Mouse (Mus musculus): ENCODE measurements around the gene Zmat5.

The Zmat5 gene

GRCm38 (mm10) chr11:4734179-4734578 lies 29.7 kb downstream of the Zmat5 start:
- DNase-seq (ENCODE audit: low read depth, low spot score) = no peak

- DNase-seq (ENCODE audit: low read depth, low spot score) = no peak
Observed at GRCm38 (mm10) chr11:4736355-4736754, 31.9 kb downstream of the Zmat5 start.

GRCm38 (mm10) chr11:4737682-4738081 lies 33.2 kb downstream of the Zmat5 start:
- DNase-seq (ENCODE audit: low read depth, low spot score) = no peak

GRCm38 (mm10) chr11:4738719-4739118 lies 34.2 kb downstream of the Zmat5 start:
- DNase-seq (ENCODE audit: low read depth, low spot score) = no peak

GRCm38 (mm10) chr11:4740785-4741184 lies 36.3 kb downstream of the Zmat5 start:
- no peak for DNase-seq (ENCODE audit: low read depth, low spot score)

- no peak for DNase-seq (ENCODE audit: low read depth, low spot score)
Observed at GRCm38 (mm10) chr11:4744691-4745090, 40.2 kb downstream of the Zmat5 start.

GRCm38 (mm10) chr11:4745969-4746368 lies 41.5 kb downstream of the Zmat5 start:
- no peak for DNase-seq (ENCODE audit: low read depth, low spot score)

GRCm38 (mm10) chr11:4746733-4747132 lies 42.3 kb downstream of the Zmat5 start, which contains the start of gene Cabp7:
TSS of gene Cabp7 (minus strand) at chr11:4746778.
- no peak for DNase-seq (ENCODE audit: low read depth, low spot score)

- DNase-seq (ENCODE audit: low read depth, low spot score) = no peak
Observed at GRCm38 (mm10) chr11:4747285-4747684, 42.8 kb downstream of the Zmat5 start.

GRCm38 (mm10) chr11:4750263-4750662 lies 45.8 kb downstream of the Zmat5 start:
- peak; percentile 86 for DNase-seq (ENCODE audit: low read depth, low spot score)

- DNase-seq (ENCODE audit: low read depth, low spot score) = no peak
Observed at GRCm38 (mm10) chr11:4752836-4753235, 48.4 kb downstream of the Zmat5 start.

- DNase-seq (ENCODE audit: low read depth, low spot score) = no peak
Observed at GRCm38 (mm10) chr11:4754036-4754435, 49.6 kb downstream of the Zmat5 start.

- DNase-seq (ENCODE audit: low read depth, low spot score) = no peak
Observed at GRCm38 (mm10) chr11:4754867-4755266, 50.4 kb downstream of the Zmat5 start.

- no peak for DNase-seq (ENCODE audit: low read depth, low spot score)
Observed at GRCm38 (mm10) chr11:4756460-4756859, 52.0 kb downstream of the Zmat5 start.

GRCm38 (mm10) chr11:4756984-4757788 lies 52.7 kb downstream of the Zmat5 start:
- peak; percentile 71 for DNase-seq (ENCODE audit: low read depth, low spot score)

- peak; percentile 47 for DNase-seq (ENCODE audit: low read depth, low spot score)
Observed at GRCm38 (mm10) chr11:4757789-4758158, 53.3 kb downstream of the Zmat5 start.

GRCm38 (mm10) chr11:4760438-4760837 lies 56.0 kb downstream of the Zmat5 start:
- DNase-seq (ENCODE audit: low read depth, low spot score) = no peak

GRCm38 (mm10) chr11:4761991-4762390 lies 57.5 kb downstream of the Zmat5 start:
- no peak for DNase-seq (ENCODE audit: low read depth, low spot score)

- no peak for DNase-seq (ENCODE audit: low read depth, low spot score)
Observed at GRCm38 (mm10) chr11:4762511-4762910, 58.0 kb downstream of the Zmat5 start.

- peak; percentile 71 for DNase-seq (ENCODE audit: low read depth, low spot score)
Observed at GRCm38 (mm10) chr11:4763631-4764030, 59.2 kb downstream of the Zmat5 start.

GRCm38 (mm10) chr11:4764476-4764875 lies 60.0 kb downstream of the Zmat5 start:
- no peak for DNase-seq (ENCODE audit: low read depth, low spot score)

- no peak for DNase-seq (ENCODE audit: low read depth, low spot score)
Observed at GRCm38 (mm10) chr11:4768399-4768798, 63.9 kb downstream of the Zmat5 start.

GRCm38 (mm10) chr11:4769293-4769692 lies 64.8 kb downstream of the Zmat5 start:
- no peak for DNase-seq (ENCODE audit: low read depth, low spot score)

- no peak for DNase-seq (ENCODE audit: low read depth, low spot score)
Observed at GRCm38 (mm10) chr11:4769881-4770280, 65.4 kb downstream of the Zmat5 start.

All from mesoderm, embryonic 11.5 days (tissue).